Mouse (Mus musculus): Measurements from ENCODE around the gene Pdcd1lg2. TPM values are rescaled to one million over a fixed set of nuclear protein-coding genes. Genes with fewer than 3 reads are reported as not detected.

Pdcd1lg2 gene
- not detected in 2 replicates for polyA plus RNA-seq (2012; ENCODE audit: insufficient read depth, low replicate concordance)

GRCm38 (mm10) chr19:29410619-29411018, at the start of gene Pdcd1lg2:
TSS of gene Pdcd1lg2 (plus strand) at chr19:29410919.
- TF ChIP-seq FLI1 (IDR thresholded peaks at IDR 0.05; ENCODE audit: low read length): no peak
- no peak for TF ChIP-seq GATA1 (IDR thresholded peaks at IDR 0.05; ENCODE audit: borderline replicate concordance, low read length)
- H3K27me3 ChIP-seq (replicated peaks): no peaks in the 10 kb centered on the region

GRCm38 (mm10) chr19:29361468-29362130, 49.1 kb upstream of the Pdcd1lg2 start:
- TF ChIP-seq FLI1 (IDR thresholded peaks at IDR 0.05; ENCODE audit: low read length) (no peak), GATA1 (IDR thresholded peaks at IDR 0.05; ENCODE audit: borderline replicate concordance, low read length) (no peak)
- peak overlapping the region; percentile 93 for H3K4me3 ChIP-seq (replicated peaks)
- H3K27me3 ChIP-seq (replicated peaks): no peaks in the 10 kb centered on the region
- no peaks in the 10 kb centered on the region for H3K9me3 ChIP-seq
- peaks cover 62% of the 10 kb centered on the region for H3K36me3 ChIP-seq (replicated peaks; ENCODE audit: low read length)
- peaks cover 48% of the 10 kb centered on the region for H3K4me1 ChIP-seq

More at GRCm38 (mm10) chr19:29410619-29411018, at the start of gene Pdcd1lg2:
- Histone ChIP-seq H3K36me3 (replicated peaks; ENCODE audit: low read length) (no peaks in the 10 kb centered on the region), H3K9me3 (no peaks in the 10 kb centered on the region), H3K4me1 (peaks cover 38% of the 10 kb centered on the region), H3K4me3 (replicated peaks) (no peak within 1 kb of the TSS)

- peaks cover 55% of the 10 kb centered on the region for H3K36me3 ChIP-seq (replicated peaks; ENCODE audit: low read length)
- H3K4me3 ChIP-seq (replicated peaks): peak overlapping the region; percentile 93
- peaks cover 49% of the 10 kb centered on the region for H3K4me1 ChIP-seq
- TF ChIP-seq FLI1 (IDR thresholded peaks at IDR 0.05; ENCODE audit: low read length) (no peak), GATA1 (IDR thresholded peaks at IDR 0.05; ENCODE audit: borderline replicate concordance, low read length) (no peak)
- H3K27me3 ChIP-seq (replicated peaks): no peaks in the 10 kb centered on the region
- H3K9me3 ChIP-seq: no peaks in the 10 kb centered on the region
These were observed 48.4 kb upstream of the Pdcd1lg2 start for GRCm38 (mm10) chr19:29362173-29362930.

- no peaks in the 10 kb centered on the region for H3K27me3 ChIP-seq (replicated peaks)
- H3K36me3 ChIP-seq (replicated peaks; ENCODE audit: low read length): peaks cover 44% of the 10 kb centered on the region
- H3K4me3 ChIP-seq (replicated peaks): no peak overlapping the region
- no peaks in the 10 kb centered on the region for H3K9me3 ChIP-seq
- H3K4me1 ChIP-seq: peaks cover 61% of the 10 kb centered on the region
- TF ChIP-seq FLI1 (IDR thresholded peaks at IDR 0.05; ENCODE audit: low read length) (no peak), GATA1 (IDR thresholded peaks at IDR 0.05; ENCODE audit: borderline replicate concordance, low read length) (no peak)
These were observed 47.2 kb upstream of the Pdcd1lg2 start for GRCm38 (mm10) chr19:29363557-29363956.

GRCm38 (mm10) chr19:29364076-29364475, 46.6 kb upstream of the Pdcd1lg2 start:
- peaks cover 39% of the 10 kb centered on the region for H3K36me3 ChIP-seq (replicated peaks; ENCODE audit: low read length)
- H3K27me3 ChIP-seq (replicated peaks): no peaks in the 10 kb centered on the region
- H3K4me3 ChIP-seq (replicated peaks): no peak overlapping the region
- no peak for TF ChIP-seq GATA1 (IDR thresholded peaks at IDR 0.05; ENCODE audit: borderline replicate concordance, low read length)
- TF ChIP-seq FLI1 (IDR thresholded peaks at IDR 0.05; ENCODE audit: low read length): no peak
- H3K4me1 ChIP-seq: peaks cover 66% of the 10 kb centered on the region
- H3K9me3 ChIP-seq: no peaks in the 10 kb centered on the region

GRCm38 (mm10) chr19:29365105-29365504, 45.6 kb upstream of the Pdcd1lg2 start:
- H3K36me3 ChIP-seq (replicated peaks; ENCODE audit: low read length): peaks cover 31% of the 10 kb centered on the region
- no peaks in the 10 kb centered on the region for H3K27me3 ChIP-seq (replicated peaks)
- TF ChIP-seq FLI1 (IDR thresholded peaks at IDR 0.05; ENCODE audit: low read length): no peak
- TF ChIP-seq GATA1 (IDR thresholded peaks at IDR 0.05; ENCODE audit: borderline replicate concordance, low read length): no peak
- no peaks in the 10 kb centered on the region for H3K9me3 ChIP-seq
- no peak overlapping the region for H3K4me3 ChIP-seq (replicated peaks)
- H3K4me1 ChIP-seq: peaks cover 72% of the 10 kb centered on the region

- Histone ChIP-seq H3K36me3 (replicated peaks; ENCODE audit: low read length) (peaks cover 21% of the 10 kb centered on the region), H3K9me3 (no peaks in the 10 kb centered on the region), H3K27me3 (replicated peaks) (no peaks in the 10 kb centered on the region), H3K4me1 (peaks cover 72% of the 10 kb centered on the region), H3K4me3 (replicated peaks) (peak overlapping the region; percentile 95)
- TF ChIP-seq FLI1 (IDR thresholded peaks at IDR 0.05; ENCODE audit: low read length): no peak
- no peak for TF ChIP-seq GATA1 (IDR thresholded peaks at IDR 0.05; ENCODE audit: borderline replicate concordance, low read length)
These were observed 44.3 kb upstream of the Pdcd1lg2 start for GRCm38 (mm10) chr19:29366226-29366968.

GRCm38 (mm10) chr19:29366969-29367622, 43.6 kb upstream of the Pdcd1lg2 start, which contains the start of the genes Plgrkt and Cd274:
TSS of gene Plgrkt (minus strand) at chr19:29367390.
TSS of gene Cd274 (plus strand) at chr19:29367455.
- peak within 1 kb of the TSS; percentile 95 for H3K4me3 ChIP-seq (replicated peaks)
- no peaks in the 10 kb centered on the region for H3K9me3 ChIP-seq
- H3K36me3 ChIP-seq (replicated peaks; ENCODE audit: low read length): peaks cover 21% of the 10 kb centered on the region
- peaks cover 69% of the 10 kb centered on the region for H3K4me1 ChIP-seq
- H3K27me3 ChIP-seq (replicated peaks): no peaks in the 10 kb centered on the region
- TF ChIP-seq FLI1 (IDR thresholded peaks at IDR 0.05; ENCODE audit: low read length) (no peak), GATA1 (IDR thresholded peaks at IDR 0.05; ENCODE audit: borderline replicate concordance, low read length) (peak; percentile 41; the same call in 1 of the 3 replicates)

- Histone ChIP-seq H3K4me1 (peaks cover 70% of the 10 kb centered on the region), H3K36me3 (replicated peaks; ENCODE audit: low read length) (peaks cover 21% of the 10 kb centered on the region), H3K9me3 (no peaks in the 10 kb centered on the region), H3K27me3 (replicated peaks) (no peaks in the 10 kb centered on the region), H3K4me3 (replicated peaks) (peak overlapping the region; percentile 95)
- no peak for TF ChIP-seq GATA1 (IDR thresholded peaks at IDR 0.05; ENCODE audit: borderline replicate concordance, low read length)
- no peak for TF ChIP-seq FLI1 (IDR thresholded peaks at IDR 0.05; ENCODE audit: low read length)
These were observed 42.7 kb upstream of the Pdcd1lg2 start for GRCm38 (mm10) chr19:29368041-29368440.

Measured in megakaryocyte, embryonic 14.5 days (primary cell).